ENCODE assay signal across 28 mouse cellular contexts in genomic region chr11:69107676-69108075, GRCm38 (mm10). TPM values are rescaled to one million over a fixed set of nuclear protein-coding genes. Genes with fewer than 3 reads are reported as not detected.
A peak's percentile ranks its signal among the peaks of the same experiment; 100 is the strongest.
DNase-seq lines count a peak whose midpoint lies in the region; ATAC-seq lines count a peak whose summit lies in the region.
"Had no signal": no experiment of that assay in that cellular context is flagged by ENCODE, and none has a peak within 500 bp of the region (broad histone marks: within the 10 kb centered on the region; RNA-seq: fewer than 3 reads in every experiment).

No protein-coding gene starts in this region.

- no peak overlapping the region for H3K27ac ChIP-seq in hindbrain, embryonic 16.5 days (ENCODE audit: low read depth, low read length)
- H3K27ac ChIP-seq: forebrain, embryonic 12.5 days; hindbrain, embryonic 10.5 days; hindbrain, embryonic 15.5 days; kidney, embryonic 15.5 days; limb, embryonic 15.5 days; liver, embryonic 15.5 days; neural tube, embryonic 13.5 days had no signal

- H3K4me1 ChIP-seq in hindbrain, embryonic 16.5 days (ENCODE audit: control insufficient read depth, insufficient read depth, low read depth, low read length): peaks cover 4% of the 10 kb centered on the region; the same call in 1 of the 2 replicates

- H3K27me3 ChIP-seq in hindbrain, embryonic 16.5 days (replicated peaks; ENCODE audit: control insufficient read depth, insufficient read depth, low read length): no peaks in the 10 kb centered on the region
- H3K27me3 ChIP-seq: hindbrain, embryonic 15.5 days; limb, embryonic 15.5 days; neural tube, embryonic 13.5 days had no signal

- no peak for ATAC-seq in hindbrain, embryonic 16.5 days
- ATAC-seq: midbrain, embryonic 16.5 days had no signal

- H3K9me3 ChIP-seq in hindbrain, embryonic 16.5 days (ENCODE audit: control insufficient read depth, low read length): no peaks in the 10 kb centered on the region
- H3K9me3 ChIP-seq: forebrain, embryonic 12.5 days; hindbrain, embryonic 10.5 days; hindbrain, embryonic 15.5 days; kidney, embryonic 15.5 days; limb, embryonic 15.5 days; liver, embryonic 15.5 days; neural tube, embryonic 13.5 days had no signal

- WGBS in hindbrain, embryonic 16.5 days: 93% methylated on average over 11 of the region's 11 CpGs

- H3K36me3 ChIP-seq in hindbrain, embryonic 16.5 days (ENCODE audit: control insufficient read depth, insufficient read depth, low read length): peaks cover 32% of the 10 kb centered on the region

- peak; percentile 42 for DNase-seq in cerebellum, adult 9-11 months
- DNase-seq in cerebellum, adult 18-20 months: no peak
- DNase-seq in layer of hippocampus, adult 9-11 months: peak; percentile 10
- no peak for DNase-seq in layer of hippocampus, postnatal 25 days (ENCODE audit: extremely low spot score in 1 of 2, low spot score in 1 of 2)
- peak; percentile 24 to 33 for DNase-seq in B cell, adult 2 months
- peak; percentile 13 for DNase-seq in T-cell, adult 2 months (ENCODE audit: low spot score)
- DNase-seq: adrenal gland, postnatal 10 days; cerebellum, adult 11-12 months; heart, postnatal 14 days; kidney, adult 18-20 months; left cerebral cortex, postnatal 4 days; lung, embryonic 14.5 days; lung, postnatal 14 days; thymus, postnatal 25 days had no signal

- no peak overlapping the region for H3K4me2 ChIP-seq in hindbrain, embryonic 16.5 days (ENCODE audit: low read length)
- H3K4me2 ChIP-seq: forebrain, embryonic 12.5 days; hindbrain, embryonic 15.5 days; kidney, embryonic 15.5 days; limb, embryonic 15.5 days; liver, embryonic 15.5 days; lung, embryonic 14.5 days; midbrain, embryonic 11.5 days; neural tube, embryonic 13.5 days had no signal

- H3K9ac ChIP-seq in hindbrain, embryonic 16.5 days (ENCODE audit: low read depth, low read length): no peak overlapping the region
- H3K9ac ChIP-seq: forebrain, embryonic 12.5 days; hindbrain, embryonic 15.5 days; kidney, embryonic 15.5 days; limb, embryonic 15.5 days; liver, embryonic 15.5 days; lung, embryonic 14.5 days; neural tube, embryonic 13.5 days had no signal

- no peak overlapping the region for H3K4me3 ChIP-seq in hindbrain, embryonic 16.5 days (ENCODE audit: low read length)
- H3K4me3 ChIP-seq: erythroblast, embryonic 14.5 days; forebrain, embryonic 12.5 days; hindbrain, embryonic 15.5 days; kidney, embryonic 15.5 days; limb, embryonic 15.5 days; liver, embryonic 15.5 days; neural tube, embryonic 13.5 days had no signal

RNA-seq across cellular contexts. Expression of gene Hes7, which starts 12.5 kb away (rescaled TPM):
- total RNA-seq in layer of hippocampus, postnatal 25 days (2021): under 1 TPM; 0.80 to 0.96 TPM
- polyA plus RNA-seq in hindbrain, embryonic 16.5 days (2015; fragmentation: Nextera tagmentation; extraction: Ambion mirVana): 1.4 and 1.8 TPM in 2 replicates
- total RNA-seq: ES-E14 had no signal

RNA-seq across cellular contexts. Expression of gene Per1, which starts 12.7 kb away (rescaled TPM):
- 10 to 100 TPM; 70.1 to 89.0 TPM for total RNA-seq in layer of hippocampus, postnatal 25 days (2021)
- 11.1 and 11.2 TPM in 2 replicates for polyA plus RNA-seq in hindbrain, embryonic 16.5 days (2015; fragmentation: Nextera tagmentation; extraction: Ambion mirVana)

RNA-seq across cellular contexts. Expression of gene 9130213A22Rik, which starts 14.7 kb away (rescaled TPM):
- under 1 TPM; 0.68 to 0.89 TPM for total RNA-seq in layer of hippocampus, postnatal 25 days (2021)
- 0.94 and 1.2 TPM in 2 replicates for polyA plus RNA-seq in hindbrain, embryonic 16.5 days (2015; fragmentation: Nextera tagmentation; extraction: Ambion mirVana)
- total RNA-seq: CH12.LX, ES-E14 had no signal
- polyA plus RNA-seq: erythroblast, embryonic 14.5 days had no signal

RNA-seq across cellular contexts. Expression of gene Aloxe3, which starts 18.0 kb away (rescaled TPM):
- total RNA-seq in layer of hippocampus, postnatal 25 days (2021): 1 to 10 TPM; 5.2 to 6.8 TPM
- 8.1 and 8.5 TPM in 2 replicates for polyA plus RNA-seq in hindbrain, embryonic 16.5 days (2015; fragmentation: Nextera tagmentation; extraction: Ambion mirVana)
- total RNA-seq: heart, adult 8-10 months; heart, postnatal 14 days had no signal
- polyA plus RNA-seq: liver, embryonic 15.5 days had no signal

RNA-seq across cellular contexts. Expression of gene Vamp2, which starts 19.4 kb away (rescaled TPM):
- 1,000 to 10,000 TPM in 1 of 2 experiments, 100 to 1,000 TPM in 1; 978 to 1,010 TPM for total RNA-seq in layer of hippocampus, postnatal 25 days (2021)
- polyA plus RNA-seq in hindbrain, embryonic 16.5 days (2015; fragmentation: Nextera tagmentation; extraction: Ambion mirVana): 402 and 475 TPM in 2 replicates

Comparison
In these comparisons a context has a peak if more than half of its experiments do, and no peak if none do; other contexts are left out.
1. DNase-seq: peak in cerebellum, adult 9-11 months (single experiment), layer of hippocampus, adult 9-11 months (single experiment), B cell, adult 2 months (2 of 2) and T-cell, adult 2 months (single experiment); none in cerebellum, adult 18-20 months (0 of 2) and layer of hippocampus, postnatal 25 days (0 of 2).